Mouse (Mus musculus): ENCODE results near the gene Asb13. TPM values are rescaled to one million over a fixed set of nuclear protein-coding genes. Genes with fewer than 3 reads are reported as not detected.

Gene Asb13
- total RNA-seq, 2 experiments from 2014 or later, result 26.8 to 31.2 TPM

GRCm38 (mm10) chr13:3659163-3660160 lies 25.6 kb downstream of the Asb13 start:
- DNase-seq (ENCODE audit: low spot score in 2 of 2), result no peak

- no peak for DNase-seq (ENCODE audit: low spot score in 2 of 2)
Measured at GRCm38 (mm10) chr13:3664241-3664640, 30.4 kb downstream of the Asb13 start.

GRCm38 (mm10) chr13:3665308-3665723 lies 31.5 kb downstream of the Asb13 start:
- peak; percentile 67 to 76 for DNase-seq (ENCODE audit: low spot score in 2 of 2)

GRCm38 (mm10) chr13:3667288-3667873 lies 33.5 kb downstream of the Asb13 start:
- DNase-seq (ENCODE audit: low spot score in 2 of 2), result no peak

GRCm38 (mm10) chr13:3668068-3668467 lies 34.2 kb downstream of the Asb13 start:
- no peak for DNase-seq (ENCODE audit: low spot score in 2 of 2)

GRCm38 (mm10) chr13:3669611-3670010 lies 35.8 kb downstream of the Asb13 start:
- DNase-seq (ENCODE audit: low spot score in 2 of 2), result no peak

GRCm38 (mm10) chr13:3670039-3670438 lies 36.2 kb downstream of the Asb13 start:
- no peak for DNase-seq (ENCODE audit: low spot score in 2 of 2)

- no peak for DNase-seq (ENCODE audit: low spot score in 2 of 2)
Measured at GRCm38 (mm10) chr13:3673151-3673550, 39.3 kb downstream of the Asb13 start.

GRCm38 (mm10) chr13:3673622-3674021 lies 39.8 kb downstream of the Asb13 start:
- DNase-seq (ENCODE audit: low spot score in 2 of 2), result no peak

- no peak for DNase-seq (ENCODE audit: low spot score in 2 of 2)
Measured at GRCm38 (mm10) chr13:3675855-3676254, 42.0 kb downstream of the Asb13 start.

GRCm38 (mm10) chr13:3679098-3679497 lies 45.3 kb downstream of the Asb13 start:
- DNase-seq (ENCODE audit: low spot score in 2 of 2), result no peak

GRCm38 (mm10) chr13:3686306-3686705 lies 52.5 kb downstream of the Asb13 start:
- DNase-seq (ENCODE audit: low spot score in 2 of 2), result no peak

GRCm38 (mm10) chr13:3694599-3695343 lies 60.9 kb downstream of the Asb13 start:
- no peak for DNase-seq (ENCODE audit: low spot score in 2 of 2)

GRCm38 (mm10) chr13:3696977-3697735 lies 63.3 kb downstream of the Asb13 start:
- DNase-seq (ENCODE audit: low spot score in 2 of 2), result peak in 1 of 2 experiments; percentile 29

- no peak for DNase-seq (ENCODE audit: low spot score in 2 of 2)
Measured at GRCm38 (mm10) chr13:3700752-3701151, 66.9 kb downstream of the Asb13 start.

Other genes with a start within 250 kb of the Asb13 start
- 100 to 1,000 TPM; 301 to 313 TPM for gene Gdi2, start 96.0 kb upstream of the Asb13 start, total RNA-seq (2021)
- gene Fam208b, start 22.9 kb upstream of the Asb13 start, total RNA-seq (2021), result 10 to 100 TPM; 24.7 to 25.0 TPM
- not detected for gene Calml3, start 170.3 kb downstream of the Asb13 start, total RNA-seq (2021)
- not detected for gene Calm4, start 203.7 kb downstream of the Asb13 start, total RNA-seq (2021)
- not detected for gene Calm5, start 220.1 kb downstream of the Asb13 start, total RNA-seq (2021)